Mouse (Mus musculus) megakaryocyte, embryonic 14.5 days (primary cell): ENCODE measurements at regions not wholly inside any gene's neighbourhood (a gene's known extent, or its start where the extent isn't known, plus 50 kb on each side); places are given as distances from the start of the nearest gene placed in this dataset.

Source experiments
- H3K27me3 ChIP-seq: replicated peaks from 2 replicates; pipeline ENCODE3; 2012; ENCODE audit warnings: inconsistent platforms
- H3K36me3 ChIP-seq: replicated peaks from 2 replicates; pipeline ENCODE3; 2012; ENCODE audit warnings: low read length, inconsistent platforms, mixed read lengths
- H3K4me1 ChIP-seq: 2 replicates; pipeline ENCODE4 v1.6.1; 2012; ENCODE audit warnings: inconsistent platforms
- H3K4me3 ChIP-seq: replicated peaks from 2 replicates; pipeline ENCODE3; 2012; ENCODE audit warnings: moderate library complexity, mild to moderate bottlenecking, inconsistent platforms
- H3K9me3 ChIP-seq: 2 replicates; pipeline ENCODE4 v1.6.1; 2012; ENCODE audit warnings: inconsistent platforms
- FLI1 ChIP-seq: IDR thresholded peaks from 2 replicates; pipeline ENCODE4 v1.6.1; 2012; ENCODE audit warnings: low read length, inconsistent platforms, mixed read lengths
- GATA1 ChIP-seq: IDR thresholded peaks from 3 replicates; pipeline ENCODE4 v1.6.1; 2012; ENCODE audit warnings: mixed read lengths, low read length, inconsistent platforms, borderline replicate concordance

- no peak for TF ChIP-seq GATA1
- TF ChIP-seq FLI1: no peak
- H3K36me3 ChIP-seq: no peaks in the 10 kb centered on the region
- no peaks in the 10 kb centered on the region for H3K27me3 ChIP-seq
- H3K9me3 ChIP-seq: no peaks in the 10 kb centered on the region
- H3K4me3 ChIP-seq: no peak overlapping the region
- no peaks in the 10 kb centered on the region for H3K4me1 ChIP-seq
Observed at GRCm38 (mm10) chr1:151118530-151118929, 63.8 kb upstream of the Gm47985 start.

- no peaks in the 10 kb centered on the region for H3K9me3 ChIP-seq
- H3K36me3 ChIP-seq: no peaks in the 10 kb centered on the region
- H3K27me3 ChIP-seq: no peaks in the 10 kb centered on the region
- H3K4me1 ChIP-seq: no peaks in the 10 kb centered on the region
- H3K4me3 ChIP-seq: no peak overlapping the region
- no peak for TF ChIP-seq GATA1
- no peak for TF ChIP-seq FLI1
Observed at GRCm38 (mm10) chr1:151118982-151119381, 63.4 kb upstream of the Gm47985 start.

DNA sequence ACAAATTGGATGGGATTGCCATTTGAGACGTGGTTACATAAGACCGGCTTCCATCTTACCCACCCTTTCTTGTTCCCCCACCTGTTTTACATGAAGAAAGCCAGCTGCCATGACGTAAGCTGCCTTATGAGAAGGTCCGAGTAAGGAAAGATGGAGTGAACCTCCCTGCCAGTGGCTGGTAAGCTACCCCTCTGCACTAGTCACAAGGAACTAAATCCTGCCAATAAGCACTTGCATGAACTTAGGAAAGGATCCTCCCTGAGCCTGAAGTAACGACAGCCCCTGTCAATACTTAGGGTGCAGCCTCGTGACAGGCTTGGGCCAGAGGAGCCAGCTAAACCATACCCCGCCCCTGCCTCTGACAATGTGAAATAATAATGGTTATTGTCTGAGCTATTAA, 62.8 kb upstream of the Gm47985 start:
- Histone ChIP-seq H3K27me3 (no peaks in the 10 kb centered on the region), H3K4me1 (no peaks in the 10 kb centered on the region), H3K4me3 (no peak overlapping the region), H3K36me3 (no peaks in the 10 kb centered on the region), H3K9me3 (0 out of 2 replicates have a peak, but pooled peaks cover 4% of the 10 kb centered on the region)
- TF ChIP-seq FLI1 (no peak), GATA1 (no peak)

DNA sequence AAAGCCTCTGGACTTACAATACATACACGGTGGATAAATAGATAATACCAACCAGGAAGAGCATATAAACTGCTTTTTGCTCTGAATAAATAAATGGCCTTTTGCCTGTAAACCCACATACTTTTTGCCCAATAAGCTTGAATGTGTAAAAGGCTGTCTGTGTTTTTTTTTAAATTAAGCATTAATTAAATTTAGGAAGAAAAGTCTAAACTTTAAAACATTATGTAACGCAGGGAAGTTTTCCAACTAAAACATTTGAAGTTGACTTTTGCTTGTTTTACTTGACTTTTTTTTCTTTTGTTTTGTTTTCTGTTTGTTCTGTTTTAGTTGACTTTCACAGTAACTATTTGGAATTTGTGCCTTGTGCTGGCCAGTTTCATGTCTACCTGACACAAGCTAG, 60.7 kb upstream of the Gm47985 start:
- Histone ChIP-seq H3K4me3 (no peak overlapping the region), H3K4me1 (no peaks in the 10 kb centered on the region), H3K9me3 (0 out of 2 replicates have a peak, but pooled peaks cover 9% of the 10 kb centered on the region), H3K36me3 (no peaks in the 10 kb centered on the region), H3K27me3 (no peaks in the 10 kb centered on the region)
- TF ChIP-seq GATA1: no peak
- no peak for TF ChIP-seq FLI1

GRCm38 (mm10) chr1:151123964-151124363, 58.4 kb upstream of the Gm47985 start:
- no peak overlapping the region for H3K4me3 ChIP-seq
- no peaks in the 10 kb centered on the region for H3K27me3 ChIP-seq
- no peaks in the 10 kb centered on the region for H3K36me3 ChIP-seq
- H3K4me1 ChIP-seq: no peaks in the 10 kb centered on the region
- TF ChIP-seq FLI1: no peak
- TF ChIP-seq GATA1: no peak
- 0 out of 2 replicates have a peak, but pooled peaks cover 9% of the 10 kb centered on the region for H3K9me3 ChIP-seq

- no peak overlapping the region for H3K4me3 ChIP-seq
- H3K27me3 ChIP-seq: no peaks in the 10 kb centered on the region
- no peaks in the 10 kb centered on the region; the same call in 1 of the 2 replicates for H3K4me1 ChIP-seq
- no peaks in the 10 kb centered on the region for H3K36me3 ChIP-seq
- H3K9me3 ChIP-seq: 0 out of 2 replicates have a peak, but pooled peaks cover 9% of the 10 kb centered on the region
- no peak for TF ChIP-seq GATA1
- no peak for TF ChIP-seq FLI1
Observed at GRCm38 (mm10) chr1:151125028-151125659, 57.2 kb upstream of the Gm47985 start.

DNA sequence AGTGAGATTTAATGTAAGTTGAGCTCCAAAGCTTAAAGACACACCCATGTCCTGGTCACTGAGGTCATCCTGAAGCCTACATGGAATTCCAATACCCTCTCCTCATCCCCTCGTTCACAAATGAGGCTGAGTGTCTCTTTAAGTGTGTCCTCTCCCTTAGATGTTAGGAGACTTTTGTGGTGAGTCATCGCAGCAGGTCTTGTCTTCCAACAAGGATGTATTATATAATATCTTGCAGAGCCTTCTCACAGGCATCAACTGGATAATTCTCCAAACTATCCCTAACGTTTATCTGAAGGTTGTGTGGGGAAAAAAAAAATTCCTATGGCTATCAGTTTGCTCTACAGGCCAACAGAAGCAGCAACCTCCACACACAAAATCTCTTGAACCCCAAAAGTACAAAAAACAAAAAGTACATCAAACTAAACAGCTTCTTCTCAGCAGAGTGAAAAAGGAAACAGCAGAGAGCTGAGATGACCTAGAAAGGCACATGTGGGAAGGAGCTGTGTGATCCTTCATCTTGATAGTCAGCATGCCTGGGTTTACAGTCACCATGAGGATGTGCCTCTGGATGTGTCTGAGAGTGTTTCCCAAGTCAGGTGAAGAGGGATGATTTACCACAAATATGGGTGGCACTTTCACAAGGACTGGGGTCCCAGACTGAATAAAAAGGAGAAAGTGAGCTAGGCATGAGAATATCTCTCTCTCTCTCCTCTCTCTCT, 56.4 kb upstream of the Gm47985 start:
- Histone ChIP-seq H3K36me3 (no peaks in the 10 kb centered on the region), H3K9me3 (0 out of 2 replicates have a peak, but pooled peaks cover 9% of the 10 kb centered on the region), H3K4me3 (no peak overlapping the region), H3K4me1 (no peaks in the 10 kb centered on the region; the same call in 1 of the 2 replicates), H3K27me3 (no peaks in the 10 kb centered on the region)
- TF ChIP-seq GATA1: no peak
- no peak for TF ChIP-seq FLI1

DNA sequence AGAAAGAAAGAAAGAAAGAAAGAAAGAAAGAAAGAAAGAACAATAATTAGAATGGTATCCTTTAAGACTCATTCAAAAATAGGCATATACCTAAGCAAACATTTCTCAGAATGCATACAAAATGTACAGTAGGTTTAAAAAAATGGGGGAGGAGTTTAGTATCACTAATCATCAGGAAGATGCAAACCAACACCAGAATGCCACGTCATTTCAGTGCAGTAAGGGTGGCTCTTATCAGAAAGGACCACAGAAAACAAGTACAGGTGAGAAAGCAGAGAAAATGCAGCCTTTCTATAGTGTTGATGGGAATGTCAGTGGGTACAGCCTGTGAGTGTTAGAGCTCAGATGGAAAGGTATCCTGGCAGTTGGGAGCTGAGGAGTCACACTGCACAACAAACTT, 55.6 kb upstream of the Gm47985 start:
- Histone ChIP-seq H3K36me3 (no peaks in the 10 kb centered on the region), H3K27me3 (no peaks in the 10 kb centered on the region), H3K4me3 (no peak overlapping the region), H3K4me1 (no peaks in the 10 kb centered on the region; the same call in 1 of the 2 replicates), H3K9me3 (0 out of 2 replicates have a peak, but pooled peaks cover 9% of the 10 kb centered on the region)
- no peak for TF ChIP-seq GATA1
- no peak for TF ChIP-seq FLI1

DNA sequence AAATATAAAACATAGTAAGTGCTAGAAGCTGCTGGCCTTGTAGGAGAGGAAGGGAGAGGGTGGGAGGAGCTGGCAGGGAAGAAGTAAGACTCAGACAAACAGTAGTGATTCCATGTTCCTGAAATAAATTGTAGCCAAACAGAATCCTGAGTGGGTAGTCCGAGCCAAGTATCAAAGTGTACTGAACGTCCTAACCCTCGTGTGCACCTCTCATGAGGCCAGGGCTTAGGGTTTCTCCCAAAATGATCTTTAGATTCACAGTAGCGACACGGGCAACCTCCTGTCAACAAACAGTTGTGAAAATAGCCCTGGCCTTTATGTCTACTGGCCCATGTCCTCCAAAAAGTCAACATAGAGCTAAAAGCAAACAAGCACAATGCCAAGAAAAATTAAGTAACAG, 54.3 kb upstream of the Gm47985 start:
- Histone ChIP-seq H3K36me3 (no peaks in the 10 kb centered on the region), H3K4me3 (no peak overlapping the region), H3K27me3 (no peaks in the 10 kb centered on the region), H3K9me3 (0 out of 2 replicates have a peak, but pooled peaks cover 9% of the 10 kb centered on the region), H3K4me1 (no peaks in the 10 kb centered on the region; the same call in 1 of the 2 replicates)
- no peak for TF ChIP-seq GATA1
- TF ChIP-seq FLI1: no peak

GRCm38 (mm10) chr1:151128955-151129354, 53.4 kb upstream of the Gm47985 start:
- no peaks in the 10 kb centered on the region for H3K36me3 ChIP-seq
- H3K9me3 ChIP-seq: 0 out of 2 replicates have a peak, but pooled peaks cover 9% of the 10 kb centered on the region
- TF ChIP-seq FLI1 (no peak), GATA1 (no peak)
- H3K4me1 ChIP-seq: no peaks in the 10 kb centered on the region; the same call in 1 of the 2 replicates
- no peaks in the 10 kb centered on the region for H3K27me3 ChIP-seq
- no peak overlapping the region for H3K4me3 ChIP-seq
